Mouse (Mus musculus) hindbrain, embryonic 16.5 days (tissue): ENCODE data around the gene Zfand5. TPM values are rescaled to one million over a fixed set of nuclear protein-coding genes. Genes with fewer than 3 reads are reported as not detected.
"Not testable (repeated sequence)": the region's sequence is repeated elsewhere in the genome, so short reads cannot be mapped to it uniquely, and the experiment has no call there.

Experiments
- ATAC-seq: fragments of 200-750 bp; cut with Nextera tagmentation; 2 replicates; pipeline ENCODE4 v1.8.0; 2017; ENCODE audit warnings: moderate TSS enrichment, moderate library complexity
- H3K27ac ChIP-seq: fragments of 300-500 bp; sonication (generic); 2 replicates; pipeline ENCODE4 v1.5.1; 2014; ENCODE audit warnings: low read depth, mild to moderate bottlenecking, control low read depth, low read length, moderate library complexity
- H3K27me3 ChIP-seq: fragments of 300-500 bp; sonication (generic); replicated peaks from 2 replicates; pipeline ENCODE4 v1.6.1; 2014; ENCODE audit warnings: low read length; ENCODE audit not compliant: control insufficient read depth, insufficient read depth
- H3K36me3 ChIP-seq: fragments of 300-500 bp; sonication (generic); 2 replicates; pipeline ENCODE4 v1.6.1; 2014; ENCODE audit warnings: mild to moderate bottlenecking, low read length, moderate library complexity, mixed read lengths; ENCODE audit not compliant: control insufficient read depth, insufficient read depth
- H3K4me1 ChIP-seq: fragments of 300-500 bp; sonication (generic); 2 replicates; pipeline ENCODE4 v1.6.1; 2014; ENCODE audit warnings: low read depth, low read length; ENCODE audit not compliant: control insufficient read depth, insufficient read depth
- H3K4me2 ChIP-seq: fragments of 300-500 bp; sonication (generic); 2 replicates; pipeline ENCODE4 v1.6.1; 2014; ENCODE audit warnings: mild to moderate bottlenecking, low read length, control low read depth, moderate library complexity
- H3K4me3 ChIP-seq: fragments of 300-500 bp; sonication (generic); 2 replicates; pipeline ENCODE4 v1.5.1; 2014; ENCODE audit warnings: mild to moderate bottlenecking, low read length, control low read depth, moderate library complexity
- H3K9ac ChIP-seq: fragments of 300-500 bp; sonication (generic); 2 replicates; pipeline ENCODE4 v1.6.1; 2014; ENCODE audit warnings: low read depth, mild to moderate bottlenecking, control low read depth, low read length, moderate library complexity
- H3K9me3 ChIP-seq: fragments of 300-500 bp; sonication (generic); 2 replicates; pipeline ENCODE4 v1.6.1; 2014; ENCODE audit warnings: mild to moderate bottlenecking, low read length, moderate library complexity; ENCODE audit not compliant: control insufficient read depth
- WGBS: fragments of 180-500 bp; shearing (Covaris S2); extraction: QIAGEN DNeasy Blood & Tissue Kit; methylation state at CpG from one replicate; pipeline ENCODE4 v1.1.7; 2014; 5-methylcytosine and 5-hydroxymethylcytosine counted together
- polyA plus RNA-seq: library from polyadenylated mRNA; unstranded; fragments of >200 nt; fragmentation: Nextera tagmentation; extraction: Ambion mirVana; gene quantifications from 2 replicates; pipeline ENCODE4 v1.2.1, GENCODE M21; 2015

The Zfand5 gene
- polyA plus RNA-seq, 1 experiment from 2014 or later: 119 TPM

DNA sequence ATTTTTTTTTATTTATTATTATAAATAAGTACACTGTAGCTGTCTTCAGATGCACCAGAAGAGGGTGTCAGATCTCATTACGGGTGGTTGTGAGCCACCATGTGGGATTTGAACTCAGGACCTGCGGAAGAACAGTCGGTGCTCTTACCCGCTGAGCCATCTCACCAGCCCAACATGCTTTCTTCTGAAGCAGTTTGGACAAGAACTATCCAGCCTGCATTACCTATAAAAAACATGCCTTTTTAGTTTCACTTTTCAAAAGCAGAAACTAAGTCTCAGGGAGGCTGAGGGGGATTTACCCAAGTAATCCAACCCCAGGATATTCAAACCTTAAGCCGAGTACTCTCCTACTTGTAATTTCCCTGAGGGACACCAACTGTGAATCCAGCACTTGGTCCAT lies 38.3 kb downstream of the Zfand5 start:
- H3K4me1 ChIP-seq, H3K4me2 ChIP-seq, H3K36me3 ChIP-seq, H3K27ac ChIP-seq, H3K9me3 ChIP-seq, ATAC-seq, H3K4me3 ChIP-seq, H3K9ac ChIP-seq, H3K27me3 ChIP-seq: not testable (repeated sequence)
- 94% methylated on average over 5 of the region's 5 CpGs for WGBS

- Histone ChIP-seq H3K36me3 (no peaks in the 10 kb centered on the region), H3K9ac (no peak overlapping the region), H3K4me2 (no peak overlapping the region), H3K9me3 (no peaks in the 10 kb centered on the region), H3K4me3 (no peak overlapping the region), H3K27ac (no peak overlapping the region), H3K4me1 (no peaks in the 10 kb centered on the region), H3K27me3 (no peaks in the 10 kb centered on the region)
- ATAC-seq: no peak
- WGBS: 84% methylated on average over 3 of the region's 3 CpGs
Observed at GRCm38 (mm10) chr19:21315701-21316100, 43.6 kb downstream of the Zfand5 start.

DNA sequence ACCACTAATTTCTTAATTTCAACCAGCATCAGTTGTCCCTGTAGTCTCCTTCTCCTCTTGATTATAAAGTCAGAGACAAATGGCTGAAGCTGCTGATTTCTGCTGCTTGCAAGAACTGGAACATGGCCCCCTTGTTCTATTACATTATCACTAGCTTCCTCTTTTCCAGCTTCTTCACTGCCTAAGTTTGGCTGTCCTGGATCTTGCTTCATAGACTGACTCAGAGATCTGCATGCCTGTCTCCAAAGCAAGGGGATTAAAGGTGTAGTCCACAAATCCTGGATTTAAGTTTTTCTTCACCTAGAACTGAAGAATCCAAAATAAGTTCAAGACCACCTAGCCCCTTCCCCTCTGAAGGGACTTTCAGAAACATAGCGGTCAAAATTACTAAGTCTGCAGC lies 47.5 kb downstream of the Zfand5 start:
- 90% methylated on average over 1 of the region's 1 CpGs for WGBS
- Histone ChIP-seq H3K4me3 (no peak overlapping the region), H3K27ac (no peak overlapping the region), H3K4me2 (no peak overlapping the region), H3K27me3 (no peaks in the 10 kb centered on the region), H3K36me3 (no peaks in the 10 kb centered on the region), H3K4me1 (no peaks in the 10 kb centered on the region), H3K9me3 (no peaks in the 10 kb centered on the region), H3K9ac (no peak overlapping the region)
- ATAC-seq: no peak

- no peak for ATAC-seq
- H3K4me3 ChIP-seq: no peak overlapping the region
- 90% methylated on average over 3 of the region's 3 CpGs for WGBS
Observed at GRCm38 (mm10) chr19:21325333-21325732, 53.3 kb downstream of the Zfand5 start.

DNA sequence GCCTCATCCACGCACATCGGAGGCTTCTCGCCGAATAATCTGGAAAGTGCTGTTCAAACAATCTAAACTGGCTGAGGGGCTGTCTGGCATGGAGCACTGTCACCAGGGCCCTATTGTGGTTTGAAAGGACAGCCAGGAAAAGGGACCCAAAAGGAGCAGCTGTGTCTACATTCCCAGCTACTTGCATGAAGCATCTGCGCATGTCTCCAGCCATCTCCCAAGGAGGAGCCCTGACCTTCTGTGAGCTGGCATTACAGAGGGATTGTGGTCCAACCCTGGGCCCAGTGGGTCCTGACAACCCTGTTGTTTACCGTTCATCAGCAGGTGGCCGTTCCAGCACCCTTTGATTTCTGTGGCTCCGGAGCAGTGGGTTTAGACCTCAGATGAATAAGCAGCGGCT lies 56.9 kb downstream of the Zfand5 start:
- 68% methylated on average over 9 of the region's 9 CpGs for WGBS
- ATAC-seq: peak; percentile 77; the same call in 1 of the 2 replicates
- Histone ChIP-seq H3K4me1 (no peaks in the 10 kb centered on the region), H3K27me3 (no peaks in the 10 kb centered on the region), H3K4me2 (no peak overlapping the region), H3K36me3 (no peaks in the 10 kb centered on the region), H3K4me3 (no peak overlapping the region), H3K9me3 (no peaks in the 10 kb centered on the region), H3K9ac (no peak overlapping the region), H3K27ac (no peak overlapping the region)

More at GRCm38 (mm10) chr19:21325333-21325732, 53.3 kb downstream of the Zfand5 start:
- H3K36me3 ChIP-seq: no peaks in the 10 kb centered on the region
- H3K9me3 ChIP-seq: no peaks in the 10 kb centered on the region
- no peak overlapping the region for H3K4me2 ChIP-seq
- no peaks in the 10 kb centered on the region for H3K4me1 ChIP-seq
- no peak overlapping the region for H3K27ac ChIP-seq
- H3K27me3 ChIP-seq: no peaks in the 10 kb centered on the region
- H3K9ac ChIP-seq: no peak overlapping the region

DNA sequence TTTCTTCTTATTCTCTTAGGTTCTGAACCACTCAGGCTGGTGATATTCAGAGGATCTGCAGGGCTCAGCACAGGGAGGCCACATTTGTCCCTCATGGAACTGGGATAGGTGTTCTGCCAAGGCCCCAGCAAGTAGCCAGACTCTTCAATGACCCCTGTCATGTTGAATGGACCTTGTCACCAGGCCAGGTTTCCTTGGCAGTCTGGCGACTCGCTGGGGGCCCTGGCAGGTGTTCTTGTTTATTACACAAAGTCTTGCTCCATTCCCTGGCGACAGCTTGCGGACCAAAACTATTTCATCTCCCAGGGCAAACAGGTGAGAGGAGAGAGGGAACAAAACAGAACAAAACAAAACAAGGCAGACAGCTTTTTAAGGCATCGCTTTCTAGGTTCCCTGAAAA lies 57.7 kb downstream of the Zfand5 start:
- no peaks in the 10 kb centered on the region for H3K9me3 ChIP-seq
- H3K4me2 ChIP-seq: no peak overlapping the region
- no peak overlapping the region for H3K27ac ChIP-seq
- no peak overlapping the region for H3K9ac ChIP-seq
- H3K4me1 ChIP-seq: no peaks in the 10 kb centered on the region
- H3K27me3 ChIP-seq: no peaks in the 10 kb centered on the region
- WGBS: 47% methylated on average over 5 of the region's 5 CpGs
- H3K4me3 ChIP-seq: no peak overlapping the region
- ATAC-seq: peak; percentile 86
- H3K36me3 ChIP-seq: no peaks in the 10 kb centered on the region

- WGBS: 85% methylated on average over 6 of the region's 6 CpGs
- Histone ChIP-seq H3K4me3 (no peak overlapping the region), H3K9ac (no peak overlapping the region), H3K27me3 (no peaks in the 10 kb centered on the region), H3K27ac (no peak overlapping the region), H3K36me3 (no peaks in the 10 kb centered on the region), H3K4me2 (no peak overlapping the region), H3K4me1 (no peaks in the 10 kb centered on the region), H3K9me3 (no peaks in the 10 kb centered on the region)
- no peak for ATAC-seq
Observed at GRCm38 (mm10) chr19:21330305-21331115, 58.4 kb downstream of the Zfand5 start.

DNA sequence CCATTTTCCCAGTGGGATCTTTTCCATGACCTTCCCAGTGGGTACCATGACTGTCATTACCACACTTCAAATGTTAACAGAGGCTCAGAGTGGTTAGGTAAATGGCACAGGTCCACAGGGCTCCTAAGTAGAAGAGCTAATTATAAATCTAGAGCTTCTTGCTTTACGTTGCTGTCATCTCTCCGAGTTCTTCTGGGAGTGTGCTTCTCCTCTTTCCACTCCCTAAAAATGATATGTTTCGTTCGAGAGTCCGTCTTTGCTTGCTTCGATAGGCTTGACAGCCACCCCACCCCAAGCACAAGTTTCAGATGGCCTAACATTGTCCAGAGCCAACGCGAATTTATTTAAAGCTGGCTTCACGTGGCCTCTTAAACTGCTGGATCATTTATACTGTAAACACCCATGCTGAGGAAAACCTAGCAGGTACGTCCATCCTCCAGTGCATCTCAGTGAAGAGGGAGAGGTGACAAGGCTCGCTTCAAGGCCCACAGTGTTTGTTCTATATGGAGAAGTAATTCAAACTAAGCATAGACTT lies 59.6 kb downstream of the Zfand5 start:
- ATAC-seq: no peak
- Histone ChIP-seq H3K36me3 (no peaks in the 10 kb centered on the region), H3K4me1 (no peaks in the 10 kb centered on the region), H3K27me3 (no peaks in the 10 kb centered on the region), H3K9me3 (no peaks in the 10 kb centered on the region), H3K4me2 (no peak overlapping the region), H3K27ac (no peak overlapping the region), H3K9ac (no peak overlapping the region), H3K4me3 (no peak overlapping the region)
- WGBS: 91% methylated on average over 11 of the region's 11 CpGs
